Mouse (Mus musculus) forebrain, embryonic 14.5 days (tissue): ENCODE data around the gene Aox2. TPM values are rescaled to one million over a fixed set of nuclear protein-coding genes. Genes with fewer than 3 reads are reported as not detected.

Experiments
- ATAC-seq: fragments of 200-750 bp; cut with Nextera tagmentation; 2 replicates; pipeline ENCODE4 v1.8.0; 2017; ENCODE audit warnings: mild to moderate bottlenecking, moderate library complexity
- DNase-seq: peaks from one replicate; pipeline ENCODE4 v3.0.0-alpha.2; 2015; ENCODE audit warnings: low spot score
- H3K27ac ChIP-seq: fragments of 300-500 bp; sonication (generic); 2 replicates; pipeline ENCODE4 v1.5.1; 2014; ENCODE audit warnings: low read depth, mild to moderate bottlenecking, control low read depth, low read length, moderate library complexity
- H3K27me3 ChIP-seq: fragments of 300-500 bp; sonication (generic); replicated peaks from 2 replicates; pipeline ENCODE4 v1.6.1; 2014; ENCODE audit warnings: low read length, control low read depth, mixed read lengths; ENCODE audit not compliant: control insufficient read depth, insufficient read depth
- H3K36me3 ChIP-seq: fragments of 300-500 bp; sonication (generic); 2 replicates; pipeline ENCODE4 v1.6.1; 2014; ENCODE audit warnings: low read length, control low read depth; ENCODE audit not compliant: control insufficient read depth, insufficient read depth
- H3K4me1 ChIP-seq: fragments of 300-500 bp; sonication (generic); 2 replicates; pipeline ENCODE4 v1.6.1; 2014; ENCODE audit warnings: antibody characterized with exemption, low read length, control low read depth; ENCODE audit not compliant: control insufficient read depth, insufficient read depth
- H3K4me2 ChIP-seq: fragments of 300-500 bp; sonication (generic); 2 replicates; pipeline ENCODE4 v1.6.1; 2014; ENCODE audit warnings: mild to moderate bottlenecking, control low read depth, low read length
- H3K4me3 ChIP-seq: fragments of 300-500 bp; sonication (generic); 2 replicates; pipeline ENCODE4 v1.5.1; 2014; ENCODE audit warnings: low read depth, low read length, control low read depth
- H3K9ac ChIP-seq: fragments of 300-500 bp; sonication (generic); 2 replicates; pipeline ENCODE4 v1.6.1; 2014; ENCODE audit warnings: mild to moderate bottlenecking, low read length, control low read depth, moderate library complexity
- H3K9me3 ChIP-seq: fragments of 300-500 bp; sonication (generic); replicated peaks from 2 replicates; pipeline ENCODE4 v1.6.1; 2016; ENCODE audit warnings: low read length, control low read depth, mixed read lengths; ENCODE audit not compliant: control insufficient read depth
- WGBS: fragments of 180-500 bp; shearing (Covaris S2); extraction: QIAGEN DNeasy Blood & Tissue Kit; methylation state at CpG from one replicate; pipeline ENCODE4 v1.1.7; 2014; 5-methylcytosine and 5-hydroxymethylcytosine counted together
- polyA plus RNA-seq: library from polyadenylated mRNA; unstranded; fragments of >200 nt; fragmentation: Nextera tagmentation; extraction: Ambion mirVana; gene quantifications from 2 replicates; pipeline ENCODE4 v1.2.1, GENCODE M21; 2014

Aox2 gene
- polyA plus RNA-seq = not detected in 2 replicates

DNA sequence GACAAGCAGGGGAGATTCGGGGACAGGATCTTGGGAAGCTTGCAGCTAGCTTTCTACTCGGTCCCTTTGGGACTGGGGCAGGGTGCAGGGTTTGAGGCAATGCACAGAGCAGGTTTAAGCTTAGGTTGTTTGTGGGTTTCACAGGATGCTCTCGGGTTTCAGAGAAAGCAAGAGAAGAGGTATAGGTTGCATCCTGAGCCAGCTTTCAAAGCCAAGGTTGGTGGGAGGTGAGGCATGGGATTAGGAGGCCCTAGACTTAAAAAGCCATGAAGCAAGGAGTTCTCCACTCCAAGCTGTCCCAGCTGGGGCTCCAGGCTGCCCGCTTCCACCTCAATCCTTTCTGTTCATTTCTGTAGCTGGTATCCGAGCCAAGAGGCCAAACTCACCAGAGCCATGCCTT, at the start of gene Aox2:
Gene Aox2 (plus strand): TSS at position 301 of the 400 bp plus-strand sequence.
- DNase-seq (no peak), ATAC-seq (no peak)
- no peak within 1 kb of the TSS for H3K9ac ChIP-seq
- no peak within 1 kb of the TSS for H3K4me2 ChIP-seq
- WGBS = 67% methylated on average over 5 of the region's 5 CpGs
- H3K27ac ChIP-seq = no peak within 1 kb of the TSS
- no peaks in the 10 kb centered on the region for H3K36me3 ChIP-seq
- H3K27me3 ChIP-seq = no peaks in the 10 kb centered on the region
- no peaks in the 10 kb centered on the region for H3K9me3 ChIP-seq
- no peak within 1 kb of the TSS for H3K4me3 ChIP-seq
- no peaks in the 10 kb centered on the region for H3K4me1 ChIP-seq

DNA sequence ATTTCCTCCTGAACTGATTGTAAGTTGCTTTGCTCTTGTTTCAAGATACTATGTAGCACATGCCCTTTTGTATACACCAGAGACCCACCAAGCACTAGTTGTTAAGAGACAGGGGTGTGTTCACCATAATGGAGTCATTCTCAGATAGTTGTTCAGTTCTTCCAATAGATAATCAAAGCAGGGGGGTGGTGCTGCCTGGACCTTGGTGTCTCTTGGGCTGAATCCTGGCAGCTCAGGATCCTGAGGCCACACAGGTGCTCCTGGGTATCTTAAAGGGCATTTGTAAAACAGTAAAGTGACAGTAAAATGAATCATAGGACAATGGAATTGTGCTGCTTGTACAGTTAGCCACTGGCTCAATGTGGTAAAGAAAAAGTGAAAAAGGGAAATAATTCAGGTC, 49.2 kb upstream of the Aox2 start:
- Histone ChIP-seq H3K4me2 (no peak overlapping the region), H3K9ac (no peak overlapping the region), H3K27me3 (no peaks in the 10 kb centered on the region), H3K4me1 (no peaks in the 10 kb centered on the region), H3K36me3 (no peaks in the 10 kb centered on the region), H3K9me3 (no peaks in the 10 kb centered on the region), H3K4me3 (no peak overlapping the region), H3K27ac (no peak overlapping the region)
- ATAC-seq = no peak
- DNase-seq = no peak

DNA sequence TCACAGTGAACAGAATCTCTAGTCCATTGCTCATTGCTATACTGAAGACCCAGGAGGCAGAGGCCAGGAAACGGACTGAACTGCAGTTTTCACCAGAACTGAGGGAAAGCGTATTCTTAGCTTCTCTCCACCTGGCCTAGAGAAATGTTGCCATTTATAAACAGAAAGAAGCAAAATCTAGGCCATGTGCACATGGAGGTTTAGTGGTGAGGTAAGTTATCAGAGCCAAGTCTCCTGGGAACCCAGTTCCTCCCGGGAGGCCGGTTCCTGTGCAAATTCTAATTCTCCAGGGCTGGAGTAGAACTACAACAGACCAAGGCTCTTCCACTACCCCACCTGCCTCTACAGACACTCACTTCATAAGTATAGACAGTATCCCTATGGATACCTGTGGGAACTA, 48.4 kb upstream of the Aox2 start:
- Histone ChIP-seq H3K36me3 (no peaks in the 10 kb centered on the region), H3K27ac (no peak overlapping the region), H3K9me3 (no peaks in the 10 kb centered on the region), H3K9ac (no peak overlapping the region), H3K4me1 (no peaks in the 10 kb centered on the region), H3K4me2 (no peak overlapping the region), H3K4me3 (no peak overlapping the region), H3K27me3 (no peaks in the 10 kb centered on the region)
- DNase-seq = no peak
- WGBS = 89% methylated on average over 4 of the region's 4 CpGs
- ATAC-seq = no peak

DNA sequence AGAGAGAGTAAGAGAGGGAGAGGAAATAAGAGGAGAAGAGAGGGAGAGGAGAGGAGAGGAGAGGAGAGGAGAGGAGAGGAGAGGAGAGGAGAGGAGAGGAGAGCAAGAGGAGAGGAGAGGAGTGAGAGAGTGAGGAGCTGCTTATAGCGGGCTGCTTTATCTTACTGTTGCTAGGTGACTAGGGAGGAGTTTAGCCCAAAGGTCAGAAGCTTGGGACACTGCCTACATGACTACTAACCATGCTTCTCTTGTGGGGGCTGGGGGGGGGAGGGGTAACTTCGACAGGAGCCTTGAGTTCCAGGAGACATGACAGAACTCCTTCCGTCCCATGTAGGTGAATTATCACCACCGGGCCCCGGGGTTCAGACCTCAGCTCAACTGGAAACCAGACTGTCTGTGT, 47.6 kb upstream of the Aox2 start:
- Histone ChIP-seq H3K27me3 (no peaks in the 10 kb centered on the region), H3K4me3 (no peak overlapping the region), H3K4me1 (no peaks in the 10 kb centered on the region), H3K9me3 (no peaks in the 10 kb centered on the region), H3K4me2 (no peak overlapping the region), H3K27ac (no peak overlapping the region), H3K9ac (no peak overlapping the region), H3K36me3 (no peaks in the 10 kb centered on the region)
- 70% methylated on average over 5 of the region's 5 CpGs for WGBS
- ATAC-seq = no peak
- no peak for DNase-seq

DNA sequence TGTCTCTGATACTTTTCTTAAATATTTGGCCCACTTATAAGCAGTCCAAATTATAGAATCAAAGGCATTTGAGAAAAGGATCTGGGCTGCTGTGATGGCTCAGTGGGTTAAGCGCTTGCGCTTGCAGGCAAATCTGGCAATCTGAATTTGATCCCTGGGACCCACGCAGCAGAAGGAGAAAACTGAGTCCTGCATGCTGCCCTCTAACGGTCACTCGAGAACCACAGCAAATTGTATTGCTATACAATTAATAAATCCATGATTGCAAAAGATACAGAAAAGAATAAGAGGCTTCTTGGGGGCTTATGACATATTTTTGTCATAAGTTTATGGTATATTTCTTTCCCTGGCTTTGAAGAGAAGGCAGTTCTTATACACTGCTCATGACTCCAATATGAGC, 42.7 kb upstream of the Aox2 start:
- no peak for DNase-seq
- 61% methylated on average over 5 of the region's 5 CpGs for WGBS
- H3K27me3 ChIP-seq = no peaks in the 10 kb centered on the region
- H3K36me3 ChIP-seq = no peaks in the 10 kb centered on the region
- no peak overlapping the region for H3K4me2 ChIP-seq
- no peaks in the 10 kb centered on the region for H3K9me3 ChIP-seq
- H3K4me1 ChIP-seq = no peaks in the 10 kb centered on the region
- H3K4me3 ChIP-seq = no peak overlapping the region
- no peak overlapping the region for H3K9ac ChIP-seq
- ATAC-seq = no peak
- H3K27ac ChIP-seq = no peak overlapping the region

DNA sequence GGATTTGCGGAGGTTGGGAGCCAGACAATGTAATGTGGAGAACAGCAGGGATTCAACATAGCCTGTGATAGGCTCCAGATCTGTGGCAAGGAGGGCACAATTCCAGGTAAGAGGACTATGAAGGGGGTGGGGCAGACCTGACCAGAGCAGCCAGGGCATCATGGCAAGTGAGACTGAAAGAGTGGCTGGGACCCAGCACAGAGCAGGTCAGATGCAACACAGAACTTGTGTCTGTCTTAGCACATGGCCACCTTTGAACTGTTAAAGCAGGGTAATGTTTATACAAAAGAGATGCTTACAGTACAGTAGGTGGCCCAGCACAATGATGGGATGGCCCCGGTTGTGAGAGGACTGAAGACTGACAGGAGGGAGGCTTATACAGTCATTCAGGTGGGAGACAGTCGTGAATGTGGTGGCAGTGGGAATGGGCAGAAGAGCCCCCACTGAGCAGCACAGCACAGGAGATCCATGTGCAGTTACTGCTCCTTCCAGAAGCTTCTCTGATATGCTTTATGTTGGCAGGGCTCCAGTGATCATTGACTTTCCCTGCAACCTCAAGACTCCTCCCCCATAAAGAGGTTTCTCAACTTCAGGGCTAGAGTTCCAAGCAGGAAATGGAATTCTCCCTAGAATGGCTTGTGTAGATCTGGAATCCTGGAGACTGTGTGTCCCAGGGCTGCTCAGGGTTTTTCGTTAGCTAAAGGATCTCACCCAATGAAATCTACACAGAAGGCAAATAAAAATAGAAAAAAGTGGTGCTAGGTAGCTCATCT, 40.4 kb upstream of the Aox2 start:
- 72% methylated on average over 4 of the region's 4 CpGs for WGBS
- H3K9ac ChIP-seq = no peak overlapping the region
- H3K4me3 ChIP-seq = no peak overlapping the region
- no peak overlapping the region for H3K4me2 ChIP-seq
- DNase-seq (no peak), ATAC-seq (no peak)
- no peak overlapping the region for H3K27ac ChIP-seq
- no peaks in the 10 kb centered on the region for H3K36me3 ChIP-seq
- H3K4me1 ChIP-seq = no peaks in the 10 kb centered on the region
- no peaks in the 10 kb centered on the region for H3K27me3 ChIP-seq
- H3K9me3 ChIP-seq = no peaks in the 10 kb centered on the region

DNA sequence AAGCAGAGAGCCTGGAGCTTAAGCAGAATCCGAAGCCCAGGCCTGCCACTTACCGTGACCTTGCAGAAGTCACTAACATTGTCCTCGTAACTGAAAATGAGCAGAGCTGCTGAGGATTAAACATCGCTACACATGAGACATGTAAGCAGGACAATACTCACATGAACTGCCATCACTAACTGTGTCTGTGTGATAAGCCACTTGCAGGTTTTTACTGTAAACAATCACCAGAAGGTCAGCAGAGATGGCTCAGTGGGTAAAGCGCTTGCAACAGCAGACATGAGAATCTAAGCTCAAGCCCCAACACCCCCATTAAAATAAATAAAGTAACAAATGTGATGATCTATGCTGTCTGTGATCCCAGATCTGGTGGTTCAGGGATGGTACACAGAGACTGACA, 39.7 kb upstream of the Aox2 start:
- no peak overlapping the region for H3K4me3 ChIP-seq
- H3K9ac ChIP-seq = no peak overlapping the region
- H3K9me3 ChIP-seq = no peaks in the 10 kb centered on the region
- H3K36me3 ChIP-seq = no peaks in the 10 kb centered on the region
- no peak for DNase-seq
- no peak for ATAC-seq
- H3K4me2 ChIP-seq = no peak overlapping the region
- H3K27me3 ChIP-seq = no peaks in the 10 kb centered on the region
- H3K4me1 ChIP-seq = no peaks in the 10 kb centered on the region
- 89% methylated on average over 5 of the region's 5 CpGs for WGBS
- no peak overlapping the region for H3K27ac ChIP-seq

DNA sequence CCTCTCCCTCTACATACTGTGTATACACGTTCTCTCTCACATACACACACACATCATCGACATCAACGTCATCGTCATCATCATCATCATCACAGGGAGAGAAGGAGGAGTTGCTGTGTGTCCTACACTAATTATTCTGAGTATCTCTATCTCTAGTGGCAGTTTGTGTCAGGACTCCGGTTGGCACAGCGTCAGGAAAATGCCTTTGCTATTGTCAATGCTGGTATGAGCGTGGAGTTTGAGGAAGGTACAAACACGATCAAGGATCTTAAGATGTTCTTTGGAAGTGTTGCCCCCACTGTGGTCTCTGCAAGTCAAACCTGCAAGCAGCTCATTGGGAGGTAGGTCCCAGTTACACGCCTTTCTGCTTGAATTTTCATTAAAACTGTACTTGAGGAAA, 39.2 kb upstream of the Aox2 start:
- no peak for DNase-seq
- Histone ChIP-seq H3K36me3 (no peaks in the 10 kb centered on the region), H3K27ac (no peak overlapping the region), H3K4me3 (no peak overlapping the region), H3K4me2 (no peak overlapping the region), H3K9me3 (no peaks in the 10 kb centered on the region), H3K4me1 (no peaks in the 10 kb centered on the region), H3K27me3 (no peaks in the 10 kb centered on the region), H3K9ac (no peak overlapping the region)
- 96% methylated on average over 9 of the region's 9 CpGs for WGBS
- ATAC-seq = no peak

DNA sequence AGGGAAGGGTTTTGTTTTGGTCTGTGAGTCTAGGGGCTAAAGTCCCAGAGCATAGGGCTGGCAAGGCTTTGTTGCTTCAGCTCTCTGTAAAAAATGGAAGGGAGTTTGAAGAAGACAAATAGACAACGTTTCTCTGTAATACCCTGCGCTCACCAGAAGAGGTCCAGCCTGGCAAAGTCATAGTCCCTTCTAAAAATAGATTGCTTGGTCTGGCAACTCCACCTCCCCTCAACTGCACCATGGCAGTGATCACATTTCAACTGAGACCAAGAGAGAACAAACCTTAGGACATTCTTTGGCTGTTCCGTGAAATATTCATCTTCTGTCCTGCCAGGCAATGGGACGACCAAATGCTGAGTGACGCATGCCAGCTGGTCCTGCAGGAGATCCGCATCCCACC, 37.8 kb upstream of the Aox2 start:
- H3K4me3 ChIP-seq = no peak overlapping the region
- H3K36me3 ChIP-seq = no peaks in the 10 kb centered on the region
- no peaks in the 10 kb centered on the region for H3K27me3 ChIP-seq
- ATAC-seq (no peak), DNase-seq (no peak)
- H3K27ac ChIP-seq = no peak overlapping the region
- no peak overlapping the region for H3K4me2 ChIP-seq
- no peaks in the 10 kb centered on the region for H3K9me3 ChIP-seq
- no peak overlapping the region for H3K9ac ChIP-seq
- 80% methylated on average over 6 of the region's 6 CpGs for WGBS
- no peaks in the 10 kb centered on the region for H3K4me1 ChIP-seq
